Mouse (Mus musculus) G1E (cell line): Measurements from ENCODE around the gene Fbxo5. TPM values are rescaled to one million over a fixed set of nuclear protein-coding genes. Genes with fewer than 3 reads are reported as not detected.

Experiments used
- ATAC-seq: 2 replicates; pipeline ENCODE4 v1.8.0; 2016; ENCODE audit warnings: mild to moderate bottlenecking; ENCODE audit not compliant: insufficient number of reproducible peaks, poor library complexity, low FRiP score, severe bottlenecking; ENCODE audit errors: extremely low read depth
- DNase-seq: peaks from one replicate; pipeline ENCODE4 v3.0.0; 2012; ENCODE audit warnings: low spot score
- H3K27me3 ChIP-seq: 2 replicates; pipeline ENCODE4 v1.6.1; 2012; ENCODE audit warnings: mild to moderate bottlenecking, low read length, inconsistent platforms; ENCODE audit not compliant: insufficient read depth
- H3K36me3 ChIP-seq: replicated peaks from 2 replicates; pipeline ENCODE3; 2012; ENCODE audit warnings: mild to moderate bottlenecking, inconsistent platforms
- H3K4me1 ChIP-seq: 2 replicates; pipeline ENCODE4 v1.6.1; 2012; ENCODE audit warnings: low read depth, low read length, inconsistent platforms, mixed read lengths; ENCODE audit not compliant: insufficient read depth
- H3K4me3 ChIP-seq: 2 replicates; pipeline ENCODE4 v1.5.1; 2012; ENCODE audit warnings: low read depth, mild to moderate bottlenecking, inconsistent platforms, low read length, moderate library complexity, mixed read lengths
- H3K9me3 ChIP-seq: replicated peaks from 2 replicates; pipeline ENCODE4 v1.6.1; 2012; ENCODE audit warnings: inconsistent platforms
- CTCF ChIP-seq: IDR thresholded peaks from 2 replicates; pipeline ENCODE4 v1.5.1; 2012; ENCODE audit warnings: low read depth, low read length, inconsistent platforms, mixed read lengths
- GATA1 ChIP-seq: IDR thresholded peaks from 2 replicates; pipeline ENCODE4 v1.6.1; 2012; ENCODE audit warnings: borderline replicate concordance, low read length, inconsistent platforms, mixed read lengths
- GATA2 ChIP-seq: IDR thresholded peaks from 2 replicates; pipeline ENCODE4 v1.6.1; 2012; ENCODE audit warnings: low read depth, low read length, inconsistent platforms, borderline replicate concordance
- POLR2AphosphoS5 ChIP-seq: IDR thresholded peaks from 2 replicates; pipeline ENCODE4 v1.6.1; 2012; ENCODE audit warnings: low read depth, low read length, inconsistent platforms; ENCODE audit not compliant: insufficient replicate concordance
- TAL1 ChIP-seq: conservative IDR thresholded peaks from 2 replicates; pipeline ENCODE4 v1.6.1; 2012; ENCODE audit warnings: low read depth, low read length, inconsistent platforms, mixed read lengths
- polyA plus RNA-seq: library from polyadenylated mRNA; stranded (reverse); fragments of >175 nt; gene quantifications from 2 replicates; pipeline ENCODE4 v1.2.3, GENCODE M21; 2012
- total RNA-seq, 2 experiments: library from RNA; stranded (forward) in 1 of 2; stranded (reverse) in 1 of 2; fragments of 200-1000 nt in 1 of 2; fragments of >200 nt in 1 of 2; fragmentation: Nextera tagmentation in 1 of 2; gene quantifications; 2 replicates each; pipeline ENCODE4 v1.2.3; 2014 to 2017

Fbxo5 gene
- total and polyA plus RNA-seq, 3 experiments, result 11.0 to 122 (median 78.8) TPM

- ATAC-seq, result no peak
- no peaks in the 10 kb centered on the region for H3K27me3 ChIP-seq
- no peak overlapping the region for H3K4me3 ChIP-seq
- no peak for TF ChIP-seq GATA1
- TF ChIP-seq GATA2, result no peak
- no peak for TF ChIP-seq CTCF
- peaks cover 29% of the 10 kb centered on the region for H3K4me1 ChIP-seq
- H3K36me3 ChIP-seq, result peaks cover 16% of the 10 kb centered on the region
- DNase-seq, result no peak
- H3K9me3 ChIP-seq, result no peaks in the 10 kb centered on the region
Observed at GRCm38 (mm10) chr10:5806996-5807395, 1.6 kb upstream of the Fbxo5 start.

- no peak for DNase-seq
- peaks cover 35% of the 10 kb centered on the region for H3K4me1 ChIP-seq
- H3K4me3 ChIP-seq, result peak overlapping the region; percentile 94; the same call in 1 of the 2 replicates
- TF ChIP-seq CTCF (no peak), TAL1 (no peak), GATA2 (no peak), GATA1 (no peak), POLR2AphosphoS5 (no peak)
- no peak for ATAC-seq
- H3K9me3 ChIP-seq, result no peaks in the 10 kb centered on the region
- H3K36me3 ChIP-seq, result peaks cover 16% of the 10 kb centered on the region
- no peaks in the 10 kb centered on the region for H3K27me3 ChIP-seq
Observed at GRCm38 (mm10) chr10:5806416-5806815, 1.0 kb upstream of the Fbxo5 start.

GRCm38 (mm10) chr10:5805731-5806307, 419 bp upstream of the Fbxo5 start:
- DNase-seq (peak; percentile 90), ATAC-seq (peak; percentile 70)
- Histone ChIP-seq H3K4me1 (peaks cover 40% of the 10 kb centered on the region), H3K36me3 (peaks cover 22% of the 10 kb centered on the region), H3K27me3 (no peaks in the 10 kb centered on the region), H3K9me3 (no peaks in the 10 kb centered on the region), H3K4me3 (peak overlapping the region; percentile 94)
- TF ChIP-seq GATA2, result no peak
- no peak for TF ChIP-seq POLR2AphosphoS5

GRCm38 (mm10) chr10:5804691-5805156, 676 bp downstream of the Fbxo5 start:
- DNase-seq, result no peak
- Histone ChIP-seq H3K4me3 (peak overlapping the region; percentile 94), H3K27me3 (no peaks in the 10 kb centered on the region), H3K9me3 (no peaks in the 10 kb centered on the region), H3K36me3 (peaks cover 33% of the 10 kb centered on the region), H3K4me1 (peaks cover 44% of the 10 kb centered on the region)
- no peak for TF ChIP-seq GATA2
- TF ChIP-seq POLR2AphosphoS5, result no peak
- TF ChIP-seq TAL1, result no peak
- TF ChIP-seq GATA1, result no peak
- TF ChIP-seq CTCF, result no peak
- no peak for ATAC-seq

- ATAC-seq (no peak), DNase-seq (no peak)
- Histone ChIP-seq H3K36me3 (peaks cover 36% of the 10 kb centered on the region), H3K9me3 (no peaks in the 10 kb centered on the region), H3K4me1 (peaks cover 44% of the 10 kb centered on the region), H3K4me3 (peak overlapping the region; percentile 94), H3K27me3 (no peaks in the 10 kb centered on the region)
- TF ChIP-seq POLR2AphosphoS5, result no peak
- TF ChIP-seq GATA1, result no peak
- TF ChIP-seq GATA2, result no peak
Observed at GRCm38 (mm10) chr10:5803739-5804138, 1.7 kb downstream of the Fbxo5 start.

DNA sequence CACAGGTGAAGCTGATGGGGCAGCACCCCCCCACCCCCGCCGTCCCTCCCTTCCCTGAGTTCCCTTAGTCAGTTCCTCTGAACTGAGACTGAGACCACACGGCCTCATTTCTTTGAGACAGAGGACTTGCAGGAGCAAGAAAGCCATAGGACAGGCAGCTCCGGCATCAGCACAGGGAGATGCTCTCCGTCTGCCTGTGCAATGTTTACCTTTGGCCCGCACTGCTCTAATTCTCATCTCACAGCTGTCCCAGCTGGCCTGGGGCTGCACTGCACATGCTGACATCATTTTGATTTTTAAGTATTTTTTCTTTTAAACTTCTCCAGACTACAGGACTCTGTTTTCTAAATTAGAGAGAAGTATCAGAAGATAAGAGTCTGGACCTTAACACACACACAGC, 2.5 kb downstream of the Fbxo5 start:
- Histone ChIP-seq H3K4me3 (peak overlapping the region; percentile 94), H3K4me1 (peaks cover 42% of the 10 kb centered on the region), H3K27me3 (no peaks in the 10 kb centered on the region), H3K9me3 (no peaks in the 10 kb centered on the region), H3K36me3 (peaks cover 45% of the 10 kb centered on the region)
- TF ChIP-seq POLR2AphosphoS5 (no peak), CTCF (no peak), GATA1 (no peak), GATA2 (no peak), TAL1 (no peak)
- no peak for DNase-seq
- ATAC-seq, result no peak

DNA sequence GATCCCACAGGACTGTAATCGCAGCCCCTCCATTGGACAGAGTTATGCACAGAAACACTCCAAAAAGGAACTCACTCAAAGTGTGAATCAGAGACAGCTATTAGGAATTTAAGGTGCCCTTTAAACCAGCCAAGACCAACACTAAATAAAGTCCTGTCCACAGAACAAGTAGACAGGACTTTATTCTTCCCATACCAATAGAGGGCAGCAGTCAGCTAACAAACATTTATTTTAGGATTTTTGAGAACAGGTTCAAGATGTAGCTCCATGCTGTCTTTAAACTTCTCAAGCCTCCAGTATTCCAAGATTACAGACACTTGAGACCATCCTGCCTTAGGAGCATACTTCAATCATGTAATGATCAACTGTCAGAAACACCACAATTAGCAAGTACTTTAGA, 4.9 kb downstream of the Fbxo5 start:
- DNase-seq (no peak), ATAC-seq (no peak)
- Histone ChIP-seq H3K9me3 (no peaks in the 10 kb centered on the region), H3K4me1 (peaks cover 26% of the 10 kb centered on the region), H3K4me3 (no peak overlapping the region), H3K36me3 (peaks cover 51% of the 10 kb centered on the region), H3K27me3 (no peaks in the 10 kb centered on the region)
- TF ChIP-seq CTCF (no peak), GATA1 (no peak), POLR2AphosphoS5 (no peak), GATA2 (no peak), TAL1 (no peak)
